Mouse (Mus musculus) embryonic facial prominence, embryonic 15.5 days (tissue): ENCODE results near the gene 1700056E22Rik. TPM values are rescaled to one million over a fixed set of nuclear protein-coding genes. Genes with fewer than 3 reads are reported as not detected.
A peak's percentile ranks its signal among the peaks of the same experiment; 100 is the strongest.

Experiments used
- ATAC-seq: fragments of 200-750 bp; cut with Nextera tagmentation; 2 replicates; pipeline ENCODE4 v1.8.0; 2017; ENCODE audit warnings: low read depth, moderate TSS enrichment; ENCODE audit not compliant: insufficient number of reproducible peaks, low FRiP score, low TSS enrichment
- H3K27ac ChIP-seq: fragments of 300-500 bp; sonication (generic); replicated peaks from 2 replicates; pipeline ENCODE4 v1.5.1; 2015; ENCODE audit warnings: mild to moderate bottlenecking, inconsistent platforms
- H3K27me3 ChIP-seq: fragments of 300-500 bp; sonication (generic); 2 replicates; pipeline ENCODE4 v1.6.1; 2015; ENCODE audit warnings: inconsistent platforms
- H3K36me3 ChIP-seq: fragments of 300-500 bp; sonication (generic); 2 replicates; pipeline ENCODE4 v1.6.1; 2015; ENCODE audit warnings: mild to moderate bottlenecking, inconsistent platforms
- H3K4me1 ChIP-seq: fragments of 300-500 bp; sonication (generic); 2 replicates; pipeline ENCODE4 v1.6.1; 2015; ENCODE audit warnings: inconsistent platforms
- H3K4me2 ChIP-seq: fragments of 300-500 bp; sonication (generic); replicated peaks from 2 replicates; pipeline ENCODE4 v1.6.1; 2015; ENCODE audit warnings: mild to moderate bottlenecking, inconsistent platforms
- H3K4me3 ChIP-seq: fragments of 300-500 bp; sonication (generic); replicated peaks from 2 replicates; pipeline ENCODE4 v1.5.1; 2015; ENCODE audit warnings: mild to moderate bottlenecking, inconsistent platforms
- H3K9ac ChIP-seq: fragments of 300-500 bp; sonication (generic); 2 replicates; pipeline ENCODE4 v1.6.1; 2015; ENCODE audit warnings: inconsistent platforms
- H3K9me3 ChIP-seq: fragments of 300-500 bp; sonication (generic); replicated peaks from 2 replicates; pipeline ENCODE4 v1.6.1; 2016; ENCODE audit warnings: inconsistent platforms
- WGBS: fragments of 180-500 bp; shearing (Covaris S2); methylation state at CpG from one replicate; pipeline ENCODE4 v1.1.7; 2015; 5-methylcytosine and 5-hydroxymethylcytosine counted together
- polyA plus RNA-seq: library from polyadenylated mRNA; unstranded; fragments of >200 nt; fragmentation: Nextera tagmentation; extraction: Ambion mirVana; gene quantifications from 2 replicates; pipeline ENCODE4 v1.2.1, GENCODE M21; 2015

Gene 1700056E22Rik
- polyA plus RNA-seq, 1 experiment from 2014 or later, result 2.4 TPM

DNA sequence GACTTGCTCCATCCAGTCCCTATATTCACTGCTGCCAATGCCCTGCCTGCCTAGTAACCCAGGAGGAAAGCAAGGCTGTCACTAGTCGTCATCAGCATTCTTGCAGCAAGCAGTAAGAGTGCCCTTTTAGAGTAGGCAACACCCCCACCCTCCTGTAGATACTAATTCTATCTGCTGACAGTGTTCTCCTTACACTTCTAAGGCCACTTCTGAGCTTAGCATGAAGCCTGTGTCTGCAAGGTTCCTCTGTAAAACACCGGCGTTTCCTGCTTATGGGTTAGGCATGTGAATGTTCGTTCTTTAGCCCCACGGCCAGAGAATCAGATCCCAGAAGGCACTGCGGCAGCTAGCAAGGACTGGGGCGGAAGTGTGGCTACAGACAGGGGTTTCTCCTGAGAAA is 30.2 kb upstream of the 1700056E22Rik start:
- peaks cover 5% of the 10 kb centered on the region for H3K36me3 ChIP-seq
- H3K27ac ChIP-seq, result no peak overlapping the region
- 0 out of 2 replicates have a peak, but pooled peaks cover 3% of the 10 kb centered on the region for H3K4me1 ChIP-seq
- no peaks in the 10 kb centered on the region for H3K9me3 ChIP-seq
- H3K4me3 ChIP-seq, result no peak overlapping the region
- no peak for ATAC-seq
- H3K27me3 ChIP-seq, result no peaks in the 10 kb centered on the region
- H3K4me2 ChIP-seq, result no peak overlapping the region
- H3K9ac ChIP-seq, result no peak overlapping the region
- 71% methylated on average over 7 of the region's 7 CpGs for WGBS

DNA sequence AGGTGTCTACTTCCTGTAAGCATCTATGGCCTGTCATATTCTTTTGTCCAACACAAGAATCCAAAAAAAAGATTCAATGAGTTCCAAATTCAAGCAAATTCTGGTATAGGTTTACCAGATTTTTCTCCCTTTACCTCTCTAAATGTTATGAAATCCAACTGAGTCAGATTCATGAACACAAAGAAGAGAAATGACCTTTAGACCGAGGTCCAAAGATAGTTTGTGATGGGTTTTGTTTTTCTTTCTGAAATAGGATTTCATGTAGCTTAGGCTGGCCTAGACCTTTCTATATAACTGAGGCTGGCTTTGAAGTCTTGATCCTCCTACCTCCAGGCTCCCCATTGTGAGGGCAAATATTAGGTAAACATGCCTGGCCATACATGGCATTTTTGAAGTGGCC is 27.8 kb upstream of the 1700056E22Rik start:
- H3K9me3 ChIP-seq, result no peaks in the 10 kb centered on the region
- no peak overlapping the region for H3K9ac ChIP-seq
- 0 out of 2 replicates have a peak, but pooled peaks cover 3% of the 10 kb centered on the region for H3K4me1 ChIP-seq
- ATAC-seq, result no peak
- no peak overlapping the region for H3K4me3 ChIP-seq
- H3K27me3 ChIP-seq, result no peaks in the 10 kb centered on the region
- no peaks in the 10 kb centered on the region for H3K36me3 ChIP-seq
- H3K4me2 ChIP-seq, result no peak overlapping the region
- WGBS, result 83% methylated on average over 1 of the region's 1 CpGs
- no peak overlapping the region for H3K27ac ChIP-seq

DNA sequence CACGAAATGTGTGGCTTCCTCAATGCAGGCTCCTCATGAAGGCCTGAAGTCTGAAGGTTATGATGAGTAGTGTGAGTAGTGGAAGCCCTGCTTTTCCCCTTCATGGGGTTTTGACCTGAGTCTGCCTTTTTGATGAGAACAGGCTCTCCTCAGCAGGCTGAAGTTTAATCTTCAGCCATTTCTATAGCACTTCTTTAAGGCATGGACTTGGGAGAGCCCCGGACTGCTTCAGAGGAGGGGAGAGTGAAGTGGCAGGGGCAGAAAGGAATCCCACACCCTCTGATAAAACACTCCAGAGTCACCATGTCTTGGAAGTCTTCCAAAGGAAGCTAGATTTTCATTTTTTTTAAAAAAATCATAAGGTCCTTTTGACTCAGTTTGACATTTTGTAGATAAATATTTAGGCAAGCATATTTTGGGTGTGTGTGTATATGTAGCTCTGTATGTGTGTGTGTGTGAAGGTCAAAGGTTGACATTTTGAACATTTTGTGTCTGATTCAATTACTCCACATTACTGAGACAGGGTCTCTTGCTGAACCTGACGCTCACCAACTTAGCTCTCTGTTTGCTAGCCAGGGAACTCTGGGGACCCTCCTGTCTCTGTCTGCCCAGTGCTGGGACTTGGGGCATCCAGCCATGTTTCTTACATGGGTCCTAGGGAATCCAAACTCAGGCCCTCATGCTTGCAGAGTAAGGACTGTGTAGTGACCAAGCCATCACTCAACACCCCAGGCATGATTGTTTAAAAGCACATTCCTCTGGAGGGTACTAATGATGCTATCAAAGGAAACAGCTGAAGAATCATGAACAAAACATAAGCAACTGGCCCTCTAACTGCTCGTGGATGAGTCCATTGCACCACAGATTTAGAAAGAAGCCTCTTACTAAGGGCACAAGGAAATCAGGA is 27.0 kb upstream of the 1700056E22Rik start:
- Histone ChIP-seq H3K9ac (no peak overlapping the region), H3K4me1 (0 out of 2 replicates have a peak, but pooled peaks cover 3% of the 10 kb centered on the region), H3K4me2 (no peak overlapping the region), H3K27me3 (no peaks in the 10 kb centered on the region), H3K4me3 (no peak overlapping the region), H3K36me3 (no peaks in the 10 kb centered on the region), H3K9me3 (no peaks in the 10 kb centered on the region), H3K27ac (0 out of 2 replicates have a peak overlapping the region, but pooled peaks have one; percentile 17)
- WGBS, result 69% methylated on average over 4 of the region's 4 CpGs
- ATAC-seq, result no peak

DNA sequence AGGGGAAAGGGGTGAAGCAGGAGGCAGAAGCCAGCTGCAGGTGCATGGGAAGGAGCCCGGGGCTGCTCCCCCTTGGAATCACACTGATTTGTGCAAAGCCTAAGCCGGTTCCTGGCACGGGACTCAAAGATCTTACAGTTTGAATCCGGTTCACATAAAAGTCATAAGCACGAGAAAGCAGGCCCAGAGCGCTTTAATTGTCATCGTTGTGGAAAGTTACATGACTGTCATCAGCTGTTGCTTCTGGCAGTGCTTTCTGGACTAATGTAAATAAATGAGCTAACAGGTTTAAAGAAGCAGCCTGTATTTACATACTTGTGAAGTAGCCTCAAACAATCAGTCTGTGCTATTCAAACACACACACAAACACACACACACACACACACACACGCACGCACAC is 26.3 kb upstream of the 1700056E22Rik start:
- no peaks in the 10 kb centered on the region for H3K36me3 ChIP-seq
- no peak overlapping the region for H3K4me2 ChIP-seq
- no peak overlapping the region for H3K9ac ChIP-seq
- no peak; the same call in 1 of the 2 replicates for ATAC-seq
- no peaks in the 10 kb centered on the region for H3K9me3 ChIP-seq
- no peaks in the 10 kb centered on the region for H3K4me1 ChIP-seq
- H3K27me3 ChIP-seq, result no peaks in the 10 kb centered on the region
- no peak overlapping the region for H3K27ac ChIP-seq
- H3K4me3 ChIP-seq, result no peak overlapping the region
- 52% methylated on average over 9 of the region's 9 CpGs for WGBS

DNA sequence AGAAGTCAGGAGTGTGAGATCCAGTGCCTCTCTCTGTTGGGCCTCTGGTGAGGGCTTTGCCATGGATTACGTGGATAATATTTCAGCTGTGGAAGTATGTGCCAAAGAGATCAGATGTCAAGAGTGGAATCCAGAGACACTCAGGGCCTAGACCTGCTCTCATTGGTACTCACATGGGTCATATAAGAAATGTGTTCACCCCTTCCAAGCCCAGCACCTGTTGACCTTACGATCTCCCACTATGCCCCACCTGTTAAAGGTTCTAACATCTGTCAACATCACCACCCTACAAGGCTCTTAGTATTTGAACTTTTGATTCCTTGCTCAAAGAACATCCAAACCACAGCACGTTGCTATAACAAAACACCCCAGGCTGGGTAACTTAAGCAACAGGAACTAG is 25.7 kb upstream of the 1700056E22Rik start:
- Histone ChIP-seq H3K27ac (no peak overlapping the region), H3K4me3 (no peak overlapping the region), H3K4me2 (no peak overlapping the region), H3K4me1 (no peaks in the 10 kb centered on the region), H3K36me3 (no peaks in the 10 kb centered on the region), H3K9me3 (no peaks in the 10 kb centered on the region), H3K9ac (no peak overlapping the region), H3K27me3 (no peaks in the 10 kb centered on the region)
- WGBS, result 73% methylated on average over 3 of the region's 3 CpGs
- no peak for ATAC-seq

DNA sequence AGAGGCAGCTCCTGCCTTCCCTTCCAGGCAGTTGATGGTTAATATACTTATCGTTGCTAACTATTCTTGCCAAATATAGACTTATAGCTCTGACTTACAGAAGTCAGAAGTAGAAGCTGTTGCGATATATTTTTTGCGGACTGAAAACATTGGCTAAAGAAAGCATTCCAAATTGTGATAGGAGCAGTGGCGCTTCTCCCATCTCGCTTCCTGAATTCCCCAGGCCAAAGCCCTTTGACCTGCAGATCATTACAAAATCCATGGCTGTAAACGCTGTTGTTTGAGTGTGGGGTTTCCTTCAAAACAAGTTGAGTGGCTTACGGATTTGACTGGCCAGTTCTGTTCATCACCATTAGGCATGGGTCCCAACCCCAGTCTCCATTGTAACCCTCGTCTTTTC is 24.1 kb upstream of the 1700056E22Rik start:
- Histone ChIP-seq H3K36me3 (no peaks in the 10 kb centered on the region), H3K27ac (no peak overlapping the region), H3K4me3 (no peak overlapping the region), H3K9me3 (no peaks in the 10 kb centered on the region), H3K4me1 (no peaks in the 10 kb centered on the region), H3K9ac (no peak overlapping the region), H3K27me3 (no peaks in the 10 kb centered on the region), H3K4me2 (no peak overlapping the region)
- 73% methylated on average over 8 of the region's 8 CpGs for WGBS
- ATAC-seq, result no peak

DNA sequence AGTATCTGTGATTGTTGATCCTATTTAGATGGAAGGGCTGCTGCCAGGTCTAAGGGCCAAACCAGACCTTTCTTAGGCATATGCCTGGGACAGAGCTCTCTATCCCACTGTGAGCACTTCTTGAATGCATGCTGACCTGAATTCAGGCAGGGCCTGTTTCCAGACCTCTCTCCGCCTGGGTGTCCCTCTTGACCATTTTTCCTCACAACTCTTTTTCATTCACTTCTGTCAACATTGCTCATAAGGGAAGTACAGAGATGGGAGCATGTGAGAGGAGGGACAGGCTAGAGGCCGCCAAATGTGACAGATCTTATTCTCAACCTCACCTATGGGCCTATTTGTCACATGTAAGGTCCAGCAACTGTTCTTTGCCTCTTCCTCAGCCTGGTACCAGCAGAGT is 20.1 kb upstream of the 1700056E22Rik start:
- no peak overlapping the region for H3K4me2 ChIP-seq
- H3K36me3 ChIP-seq, result no peaks in the 10 kb centered on the region
- no peak overlapping the region for H3K4me3 ChIP-seq
- ATAC-seq, result no peak
- H3K27ac ChIP-seq, result no peak overlapping the region
- no peaks in the 10 kb centered on the region for H3K9me3 ChIP-seq
- H3K4me1 ChIP-seq, result peaks cover 9% of the 10 kb centered on the region
- 94% methylated on average over 2 of the region's 2 CpGs for WGBS
- no peak overlapping the region for H3K9ac ChIP-seq
- H3K27me3 ChIP-seq, result no peaks in the 10 kb centered on the region

DNA sequence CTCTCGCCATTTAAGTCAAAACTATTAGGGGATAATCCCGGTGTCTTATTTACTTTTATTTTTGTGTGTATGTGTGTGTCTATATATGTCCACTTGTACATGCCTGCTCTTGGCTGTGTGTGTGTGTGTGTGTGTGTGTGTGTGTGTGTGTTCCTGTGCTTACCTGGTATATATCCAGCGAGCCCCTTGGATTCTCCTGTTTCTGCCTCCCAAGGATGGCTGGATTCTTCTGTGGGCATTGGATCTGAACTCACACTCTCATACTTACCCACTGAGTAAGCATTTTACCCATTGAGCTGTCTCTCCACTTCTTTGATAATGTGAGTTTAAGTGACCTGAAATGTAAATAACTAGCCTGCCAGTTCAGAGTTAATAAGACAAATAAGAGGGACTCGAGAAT is 19.6 kb upstream of the 1700056E22Rik start:
- 86% methylated on average over 4 of the region's 4 CpGs for WGBS
- H3K4me2 ChIP-seq, result no peak overlapping the region
- no peak for ATAC-seq

DNA sequence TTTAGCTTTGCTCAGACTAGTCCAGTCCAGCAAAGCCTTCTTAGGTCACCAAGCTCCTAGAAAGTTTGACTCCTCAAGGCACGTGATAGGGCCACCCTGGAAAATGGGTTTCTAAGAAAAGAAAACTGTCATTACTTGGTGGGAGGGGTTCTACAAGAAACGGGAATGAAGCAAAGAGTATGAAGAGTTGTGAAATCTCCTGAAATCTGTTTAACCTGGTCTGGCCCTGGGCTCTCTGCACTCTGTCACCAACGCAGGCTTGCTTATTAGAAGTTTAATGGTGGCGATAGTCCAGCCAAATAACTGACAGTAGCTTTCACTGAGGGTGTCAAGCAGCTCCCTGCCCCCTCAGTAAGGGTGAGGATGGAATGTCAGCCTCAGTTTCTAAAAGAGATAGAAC is 19.0 kb upstream of the 1700056E22Rik start:
- Histone ChIP-seq H3K4me2 (no peak overlapping the region), H3K27ac (no peak overlapping the region), H3K27me3 (no peaks in the 10 kb centered on the region), H3K36me3 (no peaks in the 10 kb centered on the region), H3K9me3 (no peaks in the 10 kb centered on the region), H3K4me1 (peaks cover 9% of the 10 kb centered on the region), H3K4me3 (no peak overlapping the region), H3K9ac (no peak overlapping the region)
- 76% methylated on average over 4 of the region's 4 CpGs for WGBS
- ATAC-seq, result no peak

More for the DNA sequence above, 19.6 kb upstream of the 1700056E22Rik start:
- no peaks in the 10 kb centered on the region for H3K9me3 ChIP-seq
- no peak overlapping the region for H3K9ac ChIP-seq
- no peak overlapping the region for H3K27ac ChIP-seq
- H3K4me3 ChIP-seq, result no peak overlapping the region
- peaks cover 9% of the 10 kb centered on the region for H3K4me1 ChIP-seq
- H3K36me3 ChIP-seq, result no peaks in the 10 kb centered on the region
- H3K27me3 ChIP-seq, result no peaks in the 10 kb centered on the region

DNA sequence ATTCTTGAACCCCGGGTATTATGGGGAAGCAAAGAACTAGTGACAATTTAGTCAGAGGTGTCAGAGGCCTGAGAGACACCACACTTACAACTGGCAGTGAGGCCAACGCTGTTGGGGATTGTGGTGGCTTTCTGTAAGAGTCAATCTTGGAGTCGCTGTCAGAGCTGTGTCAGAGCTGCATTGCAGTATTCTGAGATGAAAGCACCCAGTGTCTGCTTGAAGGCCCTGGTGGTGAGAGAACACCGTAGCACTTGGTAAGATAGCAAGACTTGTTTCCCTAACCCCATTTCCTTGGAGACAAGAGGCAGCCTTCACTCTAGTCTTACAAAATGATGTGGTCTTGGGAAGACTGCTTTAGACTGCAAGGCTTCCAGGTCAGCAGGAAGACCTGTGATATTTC is 18.2 kb upstream of the 1700056E22Rik start:
- Histone ChIP-seq H3K27me3 (no peaks in the 10 kb centered on the region), H3K4me1 (peaks cover 9% of the 10 kb centered on the region), H3K36me3 (no peaks in the 10 kb centered on the region), H3K9ac (no peak overlapping the region), H3K4me2 (no peak overlapping the region), H3K27ac (no peak overlapping the region), H3K4me3 (no peak overlapping the region), H3K9me3 (no peaks in the 10 kb centered on the region)
- 66% methylated on average over 4 of the region's 4 CpGs for WGBS
- ATAC-seq, result no peak

DNA sequence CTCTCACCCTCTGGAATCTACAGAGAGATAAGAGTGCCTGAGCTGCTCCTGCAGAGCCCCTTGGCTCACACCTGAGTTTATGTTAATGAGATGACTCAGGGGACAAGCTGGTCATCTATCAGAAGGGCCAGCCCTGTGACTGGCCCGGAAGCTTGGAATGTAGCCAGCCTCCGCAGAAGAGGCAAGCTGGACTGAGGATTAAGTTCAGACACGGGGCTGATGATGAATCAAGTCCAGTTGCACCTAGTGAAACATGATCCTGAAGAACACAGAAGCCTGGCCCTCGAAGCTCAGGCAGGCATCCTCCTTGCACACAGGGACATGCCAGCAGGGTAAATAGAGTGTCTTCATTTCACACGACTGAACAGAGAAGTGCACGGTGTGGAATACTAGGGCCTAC is 17.7 kb upstream of the 1700056E22Rik start:
- no peak for ATAC-seq
- WGBS, result 26% methylated on average over 6 of the region's 6 CpGs

DNA sequence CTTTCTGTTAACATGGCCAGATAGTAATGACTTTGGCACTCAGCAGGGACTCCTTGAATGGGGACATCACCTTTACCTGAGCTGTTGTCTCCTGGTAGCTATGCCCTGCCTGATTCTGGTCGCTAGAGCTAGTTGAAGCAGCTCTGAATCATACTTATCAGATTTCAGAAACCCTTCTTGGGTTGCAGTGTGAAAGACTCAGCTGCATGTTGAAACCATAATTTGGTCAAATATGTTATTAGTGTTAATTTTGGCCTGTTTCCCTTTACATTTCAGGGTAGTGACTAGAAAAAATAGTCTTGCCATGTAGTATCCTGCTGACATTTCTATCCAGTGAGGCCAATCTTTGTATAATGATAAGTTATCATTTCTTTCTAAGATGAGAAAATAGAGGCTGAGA is 17.2 kb upstream of the 1700056E22Rik start:
- H3K9ac ChIP-seq, result no peak overlapping the region
- no peak overlapping the region for H3K27ac ChIP-seq
- ATAC-seq, result no peak
- no peaks in the 10 kb centered on the region for H3K27me3 ChIP-seq
- H3K4me3 ChIP-seq, result no peak overlapping the region
- no peaks in the 10 kb centered on the region for H3K36me3 ChIP-seq
- WGBS, result 26% methylated on average over 1 of the region's 1 CpGs
- H3K4me1 ChIP-seq, result peaks cover 10% of the 10 kb centered on the region
- H3K9me3 ChIP-seq, result no peaks in the 10 kb centered on the region
- no peak overlapping the region for H3K4me2 ChIP-seq

More for the DNA sequence above, 17.7 kb upstream of the 1700056E22Rik start:
- Histone ChIP-seq H3K27me3 (no peaks in the 10 kb centered on the region), H3K27ac (no peak overlapping the region), H3K4me2 (no peak overlapping the region), H3K4me3 (no peak overlapping the region), H3K36me3 (no peaks in the 10 kb centered on the region), H3K9me3 (no peaks in the 10 kb centered on the region), H3K9ac (no peak overlapping the region), H3K4me1 (peaks cover 9% of the 10 kb centered on the region)
